Mouse (Mus musculus): ENCODE measurements around the gene Trim46. TPM values are rescaled to one million over a fixed set of nuclear protein-coding genes. Genes with fewer than 3 reads are reported as not detected.

The Trim46 gene
- polyA plus RNA-seq, 1 experiment from 2014 or later, result 4.7 TPM

- H3K4me2 ChIP-seq (replicated peaks; ENCODE audit: low read depth, low read length), result no peak overlapping the region
- no peaks in the 10 kb centered on the region for H3K27me3 ChIP-seq (ENCODE audit: insufficient read depth, low read length)
- H3K4me3 ChIP-seq (ENCODE audit: low read length), result no peak overlapping the region
- peaks cover 40% of the 10 kb centered on the region for H3K36me3 ChIP-seq (ENCODE audit: insufficient read depth, low read length)
- H3K9me3 ChIP-seq (ENCODE audit: low read length), result no peaks in the 10 kb centered on the region
- WGBS, result 86% methylated on average over 7 of the region's 7 CpGs
- peak overlapping the region; percentile 23; the same call in 1 of the 2 replicates for H3K27ac ChIP-seq (ENCODE audit: low read length)
- no peak for ATAC-seq (ENCODE audit: low FRiP score, low TSS enrichment)
- H3K4me1 ChIP-seq (ENCODE audit: insufficient read depth, low read length), result peaks cover 22% of the 10 kb centered on the region
- no peak overlapping the region for H3K9ac ChIP-seq (replicated peaks; ENCODE audit: low read length)
These were observed 36.4 kb downstream of the Trim46 start for GRCm38 (mm10) chr3:89209731-89210130.

DNA sequence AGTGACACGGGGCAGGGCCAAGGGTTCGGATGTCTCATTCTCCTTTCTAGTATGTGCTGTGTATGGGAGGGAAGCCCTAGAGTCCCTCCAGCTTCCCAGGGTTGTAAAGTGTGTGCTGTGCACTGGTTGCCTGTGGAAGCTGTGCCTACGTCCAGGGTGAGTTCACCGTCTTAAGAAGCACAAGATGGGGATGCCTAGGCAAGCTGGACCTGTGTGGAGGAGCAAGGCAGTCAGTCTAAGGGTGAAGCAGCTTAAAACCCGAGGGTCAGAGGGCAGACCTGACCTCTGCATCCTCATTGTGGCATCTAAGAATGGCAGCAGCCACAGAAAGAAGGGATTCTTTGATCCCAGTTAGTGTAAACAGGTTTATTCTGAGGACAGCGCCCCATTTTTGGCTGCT is 37.4 kb downstream of the Trim46 start:
- Histone ChIP-seq H3K9me3 (ENCODE audit: low read length) (no peaks in the 10 kb centered on the region), H3K4me1 (ENCODE audit: insufficient read depth, low read length) (peaks cover 16% of the 10 kb centered on the region), H3K9ac (replicated peaks; ENCODE audit: low read length) (no peak overlapping the region), H3K27me3 (ENCODE audit: insufficient read depth, low read length) (no peaks in the 10 kb centered on the region), H3K27ac (ENCODE audit: low read length) (no peak overlapping the region), H3K36me3 (ENCODE audit: insufficient read depth, low read length) (peaks cover 40% of the 10 kb centered on the region), H3K4me3 (ENCODE audit: low read length) (no peak overlapping the region), H3K4me2 (replicated peaks; ENCODE audit: low read depth, low read length) (no peak overlapping the region)
- 86% methylated on average over 6 of the region's 6 CpGs for WGBS
- no peak for ATAC-seq (ENCODE audit: low FRiP score, low TSS enrichment)

GRCm38 (mm10) chr3:89208075-89208657 is 37.9 kb downstream of the Trim46 start:
- no peak overlapping the region for H3K4me2 ChIP-seq (replicated peaks; ENCODE audit: low read depth, low read length)
- no peak overlapping the region for H3K4me3 ChIP-seq (ENCODE audit: low read length)
- no peak overlapping the region for H3K9ac ChIP-seq (replicated peaks; ENCODE audit: low read length)
- peaks cover 40% of the 10 kb centered on the region for H3K36me3 ChIP-seq (ENCODE audit: insufficient read depth, low read length)
- 83% methylated on average over 13 of the region's 13 CpGs for WGBS
- no peak for ATAC-seq (ENCODE audit: low FRiP score, low TSS enrichment)
- H3K27ac ChIP-seq (ENCODE audit: low read length), result no peak overlapping the region
- H3K4me1 ChIP-seq (ENCODE audit: insufficient read depth, low read length), result peaks cover 18% of the 10 kb centered on the region
- no peaks in the 10 kb centered on the region for H3K9me3 ChIP-seq (ENCODE audit: low read length)
- H3K27me3 ChIP-seq (ENCODE audit: insufficient read depth, low read length), result no peaks in the 10 kb centered on the region

- Histone ChIP-seq H3K27me3 (ENCODE audit: insufficient read depth, low read length) (no peaks in the 10 kb centered on the region), H3K27ac (ENCODE audit: low read length) (no peak overlapping the region), H3K4me3 (ENCODE audit: low read length) (no peak overlapping the region), H3K36me3 (ENCODE audit: insufficient read depth, low read length) (peaks cover 40% of the 10 kb centered on the region), H3K9ac (replicated peaks; ENCODE audit: low read length) (no peak overlapping the region), H3K4me1 (ENCODE audit: insufficient read depth, low read length) (peaks cover 12% of the 10 kb centered on the region), H3K4me2 (replicated peaks; ENCODE audit: low read depth, low read length) (no peak overlapping the region), H3K9me3 (ENCODE audit: low read length) (no peaks in the 10 kb centered on the region)
- 72% methylated on average over 2 of the region's 2 CpGs for WGBS
- no peak for ATAC-seq (ENCODE audit: low FRiP score, low TSS enrichment)
These were observed 39.4 kb downstream of the Trim46 start for GRCm38 (mm10) chr3:89206695-89207094.

- no peaks in the 10 kb centered on the region for H3K27me3 ChIP-seq (ENCODE audit: insufficient read depth, low read length)
- H3K36me3 ChIP-seq (ENCODE audit: insufficient read depth, low read length), result peaks cover 40% of the 10 kb centered on the region
- H3K27ac ChIP-seq (ENCODE audit: low read length), result no peak overlapping the region
- no peaks in the 10 kb centered on the region for H3K9me3 ChIP-seq (ENCODE audit: low read length)
- H3K4me1 ChIP-seq (ENCODE audit: insufficient read depth, low read length), result peaks cover 12% of the 10 kb centered on the region
- H3K4me2 ChIP-seq (replicated peaks; ENCODE audit: low read depth, low read length), result no peak overlapping the region
- no peak overlapping the region for H3K9ac ChIP-seq (replicated peaks; ENCODE audit: low read length)
- 90% methylated on average over 7 of the region's 7 CpGs for WGBS
- ATAC-seq (ENCODE audit: low FRiP score, low TSS enrichment), result no peak
- no peak overlapping the region for H3K4me3 ChIP-seq (ENCODE audit: low read length)
These were observed 40.0 kb downstream of the Trim46 start for GRCm38 (mm10) chr3:89206079-89206478.

DNA sequence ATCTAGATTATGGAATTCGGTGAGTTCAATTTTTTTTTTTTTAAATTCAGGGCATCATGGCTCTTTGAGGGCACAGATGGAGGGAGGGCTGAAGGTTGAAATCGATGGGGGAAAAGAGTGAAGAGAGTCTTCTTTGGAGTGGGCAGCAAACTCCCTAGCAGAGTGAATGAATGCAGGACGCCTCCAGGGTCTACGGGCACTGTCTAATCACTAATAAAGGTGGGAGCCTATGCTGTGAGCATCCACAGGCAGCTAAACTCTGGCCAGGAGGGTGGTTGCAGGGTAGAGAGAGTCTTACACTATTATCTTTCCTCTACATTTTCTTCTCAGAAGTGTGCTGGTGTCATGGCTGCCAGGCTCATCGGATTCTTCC is 43.0 kb downstream of the Trim46 start:
- Histone ChIP-seq H3K27me3 (ENCODE audit: insufficient read depth, low read length) (no peaks in the 10 kb centered on the region), H3K36me3 (ENCODE audit: insufficient read depth, low read length) (peaks cover 19% of the 10 kb centered on the region; the same call in 1 of the 2 replicates), H3K4me3 (ENCODE audit: low read length) (peak overlapping the region; percentile 64), H3K9ac (replicated peaks; ENCODE audit: low read length) (peak overlapping the region; percentile 67), H3K27ac (ENCODE audit: low read length) (no peak overlapping the region), H3K9me3 (ENCODE audit: low read length) (no peaks in the 10 kb centered on the region), H3K4me1 (ENCODE audit: insufficient read depth, low read length) (peaks cover 5% of the 10 kb centered on the region), H3K4me2 (replicated peaks; ENCODE audit: low read depth, low read length) (peak overlapping the region; percentile 75)
- 37% methylated on average over 5 of the region's 5 CpGs for WGBS
- ATAC-seq (ENCODE audit: low FRiP score, low TSS enrichment), result no peak

GRCm38 (mm10) chr3:89202253-89203141 is 43.6 kb downstream of the Trim46 start, which contains the start of gene Gba:
Gene Gba (plus strand): TSS chr3:89202928.
- Histone ChIP-seq H3K27ac (ENCODE audit: low read length) (no peak within 1 kb of the TSS), H3K9me3 (ENCODE audit: low read length) (no peaks in the 10 kb centered on the region), H3K27me3 (ENCODE audit: insufficient read depth, low read length) (no peaks in the 10 kb centered on the region), H3K4me3 (ENCODE audit: low read length) (peak within 1 kb of the TSS; percentile 64), H3K4me2 (replicated peaks; ENCODE audit: low read depth, low read length) (peak within 1 kb of the TSS; percentile 75), H3K9ac (replicated peaks; ENCODE audit: low read length) (peak within 1 kb of the TSS; percentile 67), H3K36me3 (ENCODE audit: insufficient read depth, low read length) (peaks cover 12% of the 10 kb centered on the region; the same call in 1 of the 2 replicates), H3K4me1 (ENCODE audit: insufficient read depth, low read length) (peaks cover 5% of the 10 kb centered on the region)
- ATAC-seq (ENCODE audit: low FRiP score, low TSS enrichment), result peak; percentile 78
- 28% methylated on average over 13 of the region's 13 CpGs for WGBS

GRCm38 (mm10) chr3:89199839-89200238 is 46.3 kb downstream of the Trim46 start:
- Histone ChIP-seq H3K27me3 (ENCODE audit: insufficient read depth, low read length) (no peaks in the 10 kb centered on the region), H3K9ac (replicated peaks; ENCODE audit: low read length) (no peak overlapping the region), H3K9me3 (ENCODE audit: low read length) (no peaks in the 10 kb centered on the region), H3K4me1 (ENCODE audit: insufficient read depth, low read length) (peaks cover 14% of the 10 kb centered on the region), H3K27ac (ENCODE audit: low read length) (no peak overlapping the region), H3K4me3 (ENCODE audit: low read length) (no peak overlapping the region), H3K4me2 (replicated peaks; ENCODE audit: low read depth, low read length) (no peak overlapping the region), H3K36me3 (ENCODE audit: insufficient read depth, low read length) (no peaks in the 10 kb centered on the region)
- no peak for ATAC-seq (ENCODE audit: low FRiP score, low TSS enrichment)
- WGBS, result 84% methylated on average over 3 of the region's 3 CpGs

DNA sequence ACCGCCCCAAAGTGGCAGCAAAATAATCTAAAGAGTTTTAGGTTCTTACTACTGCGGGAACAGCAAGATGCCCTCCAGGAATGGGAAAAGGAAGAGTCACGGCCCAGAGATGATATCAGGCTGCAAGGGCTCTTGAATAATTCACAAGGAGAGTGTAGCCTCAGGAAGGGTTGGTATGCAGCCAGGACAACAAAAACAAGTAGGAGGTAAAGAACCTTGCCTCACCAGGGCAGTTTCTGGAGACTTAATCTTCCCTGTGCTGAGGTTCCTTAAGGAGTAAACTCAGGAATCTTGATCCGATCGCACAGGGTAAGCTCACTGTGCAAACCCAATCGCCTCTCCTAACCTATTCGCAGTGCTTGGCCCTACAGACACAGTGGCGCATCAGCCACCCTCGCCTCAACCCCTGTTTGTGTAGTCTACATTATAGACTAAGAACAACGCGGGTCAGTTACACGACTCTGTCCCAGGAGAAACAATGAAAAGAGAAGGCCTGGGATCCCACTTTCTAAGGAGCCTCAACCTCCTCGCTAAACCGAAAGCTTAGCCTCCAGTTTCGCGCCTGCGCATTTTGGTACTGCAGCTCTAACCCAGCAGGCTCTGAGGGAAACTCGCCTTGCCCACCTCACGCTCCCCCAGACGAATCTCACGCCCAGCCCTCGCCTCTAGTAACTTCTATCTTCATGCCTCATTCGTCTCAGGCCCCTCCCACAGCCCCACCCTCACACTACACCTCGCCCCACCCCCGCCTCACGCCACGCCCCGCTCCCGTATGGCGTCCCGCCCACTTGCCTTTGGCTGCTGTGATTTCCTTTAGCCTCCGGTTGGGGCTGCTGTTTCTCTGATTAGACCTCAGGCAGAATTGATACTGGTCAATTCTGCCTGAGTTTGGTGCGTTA is 49.9 kb downstream of the Trim46 start:
- ATAC-seq (ENCODE audit: low FRiP score, low TSS enrichment), result peak; percentile 96
- Histone ChIP-seq H3K4me3 (ENCODE audit: low read length) (peak overlapping the region; percentile 55), H3K4me2 (replicated peaks; ENCODE audit: low read depth, low read length) (peak overlapping the region; percentile 54), H3K9ac (replicated peaks; ENCODE audit: low read length) (peak overlapping the region; percentile 87), H3K9me3 (ENCODE audit: low read length) (no peaks in the 10 kb centered on the region), H3K4me1 (ENCODE audit: insufficient read depth, low read length) (peaks cover 9% of the 10 kb centered on the region), H3K36me3 (ENCODE audit: insufficient read depth, low read length) (no peaks in the 10 kb centered on the region), H3K27me3 (ENCODE audit: insufficient read depth, low read length) (no peaks in the 10 kb centered on the region), H3K27ac (ENCODE audit: low read length) (peak overlapping the region; percentile 88)
- 6% methylated on average over 33 of the region's 33 CpGs for WGBS
